Mouse (Mus musculus) liver, embryonic 11.5 days (tissue): Measurements from ENCODE around the gene 1110032A03Rik. TPM values are rescaled to one million over a fixed set of nuclear protein-coding genes. Genes with fewer than 3 reads are reported as not detected.

Experiments used
- ATAC-seq: fragments of 200-750 bp; cut with Nextera tagmentation; replicated peaks from 2 replicates; pipeline ENCODE4 v1.8.0; 2017; ENCODE audit warnings: moderate number of reproducible peaks, mild to moderate bottlenecking, moderate TSS enrichment, moderate library complexity; ENCODE audit not compliant: low FRiP score
- DNase-seq: peaks from one replicate; pipeline ENCODE4 v3.0.0-alpha.2; 2017; ENCODE audit warnings: low spot score
- H3K27ac ChIP-seq: fragments of 300-500 bp; sonication (generic); 2 replicates; pipeline ENCODE4 v1.5.1; 2014; ENCODE audit warnings: mild to moderate bottlenecking, low read depth, low read length, control low read depth
- H3K27me3 ChIP-seq: fragments of 300-500 bp; sonication (generic); replicated peaks from 2 replicates; pipeline ENCODE4 v1.6.1; 2014; ENCODE audit warnings: low read length, mixed read lengths; ENCODE audit not compliant: control insufficient read depth, insufficient read depth
- H3K36me3 ChIP-seq: fragments of 300-500 bp; sonication (generic); 2 replicates; pipeline ENCODE4 v1.6.1; 2014; ENCODE audit warnings: mild to moderate bottlenecking, low read length, moderate library complexity, mixed read lengths; ENCODE audit not compliant: control insufficient read depth, insufficient read depth
- H3K4me1 ChIP-seq: fragments of 300-500 bp; sonication (generic); replicated peaks from 2 replicates; pipeline ENCODE4 v1.6.1; 2014; ENCODE audit warnings: low read length, mixed read lengths; ENCODE audit not compliant: control insufficient read depth, insufficient read depth
- H3K4me2 ChIP-seq: fragments of 300-500 bp; sonication (generic); 2 replicates; pipeline ENCODE4 v1.6.1; 2014; ENCODE audit warnings: mild to moderate bottlenecking, control low read depth, moderate library complexity
- H3K4me3 ChIP-seq: fragments of 300-500 bp; sonication (generic); 2 replicates; pipeline ENCODE4 v1.5.1; 2014; ENCODE audit warnings: low read depth, low read length, control low read depth
- H3K9ac ChIP-seq: fragments of 300-500 bp; sonication (generic); 2 replicates; pipeline ENCODE4 v1.6.1; 2014; ENCODE audit warnings: low read depth, low read length, control low read depth
- H3K9me3 ChIP-seq: fragments of 300-500 bp; sonication (generic); 2 replicates; pipeline ENCODE4 v1.6.1; 2016; ENCODE audit warnings: low read length, inconsistent platforms, mixed read lengths; ENCODE audit not compliant: control insufficient read depth
- WGBS: fragments of 180-500 bp; shearing (Covaris S2); extraction: QIAGEN DNeasy Blood & Tissue Kit; methylation state at CpG from one replicate; pipeline ENCODE4 v1.1.7; 2014; 5-methylcytosine and 5-hydroxymethylcytosine counted together
- polyA plus RNA-seq: library from polyadenylated mRNA; unstranded; fragments of >200 nt; fragmentation: Nextera tagmentation; extraction: Ambion mirVana; gene quantifications from 2 replicates; pipeline ENCODE4 v1.2.1, GENCODE M21; 2014

1110032A03Rik gene
- 16.2 and 17.5 TPM in 2 replicates for polyA plus RNA-seq

DNA sequence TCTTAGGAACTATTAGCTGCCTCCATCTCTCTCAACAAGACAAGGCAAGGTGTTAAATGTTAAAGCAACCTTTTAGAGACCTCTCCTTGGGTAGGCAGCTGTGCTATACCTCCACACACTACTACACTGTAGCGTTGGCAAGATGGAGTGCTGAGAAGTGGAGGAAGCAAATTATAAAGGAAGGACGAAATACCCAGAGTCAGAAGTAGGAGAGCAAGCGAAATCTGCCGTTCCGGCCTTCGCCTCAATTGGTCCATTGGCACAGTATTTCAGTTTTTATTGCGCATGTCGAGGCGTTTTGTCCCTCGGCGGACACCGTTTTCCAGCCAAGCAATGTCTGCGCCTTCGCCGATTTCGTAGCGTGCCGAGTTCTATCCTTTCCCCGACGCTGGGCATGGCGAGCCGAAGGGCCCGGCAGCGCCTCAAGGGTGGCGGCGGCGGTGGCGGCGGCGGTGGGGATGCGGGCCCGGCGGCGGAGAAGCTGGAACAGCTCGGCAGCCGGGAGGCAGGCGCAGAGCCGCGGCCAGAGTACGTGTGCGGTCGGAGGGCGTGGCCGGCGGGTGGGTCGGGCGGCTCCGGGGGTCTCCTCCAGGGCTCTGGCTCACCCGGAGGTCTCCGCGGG, at the start of gene 1110032A03Rik, which contains the start of gene Alg9:
1110032A03Rik (minus strand) TSS at position 530 of the 622 bp plus-strand sequence.
Alg9 (plus strand) TSS at position 29 of the 622 bp plus-strand sequence.
- H3K27ac ChIP-seq: peak within 1 kb of the TSS; percentile 71
- H3K9me3 ChIP-seq: no peaks in the 10 kb centered on the region
- H3K27me3 ChIP-seq: no peaks in the 10 kb centered on the region
- H3K4me3 ChIP-seq: peak within 1 kb of the TSS; percentile 89
- peak within 1 kb of the TSS; percentile 84 for H3K4me2 ChIP-seq
- H3K9ac ChIP-seq: peak within 1 kb of the TSS; percentile 80
- DNase-seq: peak; percentile 89
- peaks cover 15% of the 10 kb centered on the region for H3K4me1 ChIP-seq
- peaks cover 3% of the 10 kb centered on the region for H3K36me3 ChIP-seq
- WGBS: under 1% methylated on average over 51 of the region's 51 CpGs
- ATAC-seq: peak; percentile 79

DNA sequence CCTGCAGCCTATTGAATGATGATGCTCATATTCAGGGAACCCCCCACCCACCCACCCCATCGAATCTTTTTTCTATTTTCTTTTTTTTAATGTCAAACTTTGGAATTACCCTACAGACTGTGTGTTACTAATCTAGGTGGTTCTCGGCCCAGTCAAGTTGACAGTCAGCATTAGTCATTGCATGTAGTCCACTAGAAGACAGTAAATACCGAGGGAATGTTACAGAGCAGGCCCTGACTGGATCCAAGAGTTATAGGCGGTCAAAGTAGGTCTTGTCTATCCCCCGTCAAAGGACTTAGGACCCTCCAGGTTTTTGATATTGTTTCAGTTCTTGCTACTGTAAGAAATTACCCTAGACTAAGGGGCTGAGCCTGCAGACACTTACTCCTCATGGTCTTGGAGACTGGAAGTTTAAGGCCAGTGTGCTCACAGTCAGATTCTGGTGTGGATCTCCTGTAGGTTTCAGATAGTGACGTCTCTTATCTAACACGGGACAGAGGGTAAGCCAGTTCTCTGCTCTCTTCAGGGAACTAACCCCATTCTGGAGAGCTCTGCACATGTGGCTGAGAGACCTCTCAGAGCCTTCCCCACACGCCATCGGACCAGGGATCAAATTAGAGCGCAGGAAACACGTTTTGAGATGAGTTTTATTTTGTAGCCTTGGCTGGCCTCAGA, 48.6 kb upstream of the 1110032A03Rik start:
- Histone ChIP-seq H3K9ac (peak overlapping the region; percentile 50), H3K27me3 (no peaks in the 10 kb centered on the region), H3K27ac (peak overlapping the region; percentile 78), H3K4me2 (peak overlapping the region; percentile 48), H3K36me3 (peaks cover 3% of the 10 kb centered on the region; the same call in 1 of the 2 replicates), H3K4me3 (no peak overlapping the region), H3K9me3 (no peaks in the 10 kb centered on the region), H3K4me1 (peaks cover 15% of the 10 kb centered on the region)
- WGBS: 55% methylated on average over 11 of the region's 11 CpGs
- ATAC-seq (peak; percentile 100), DNase-seq (no peak)

- Histone ChIP-seq H3K9me3 (no peaks in the 10 kb centered on the region), H3K27me3 (no peaks in the 10 kb centered on the region), H3K4me3 (no peak overlapping the region), H3K27ac (no peak overlapping the region), H3K4me2 (no peak overlapping the region), H3K36me3 (peaks cover 4% of the 10 kb centered on the region), H3K9ac (no peak overlapping the region), H3K4me1 (peaks cover 15% of the 10 kb centered on the region)
- 94% methylated on average over 5 of the region's 5 CpGs for WGBS
- ATAC-seq: no peak
- no peak for DNase-seq
Observed at GRCm38 (mm10) chr9:50822216-50822615, 46.9 kb upstream of the 1110032A03Rik start.

DNA sequence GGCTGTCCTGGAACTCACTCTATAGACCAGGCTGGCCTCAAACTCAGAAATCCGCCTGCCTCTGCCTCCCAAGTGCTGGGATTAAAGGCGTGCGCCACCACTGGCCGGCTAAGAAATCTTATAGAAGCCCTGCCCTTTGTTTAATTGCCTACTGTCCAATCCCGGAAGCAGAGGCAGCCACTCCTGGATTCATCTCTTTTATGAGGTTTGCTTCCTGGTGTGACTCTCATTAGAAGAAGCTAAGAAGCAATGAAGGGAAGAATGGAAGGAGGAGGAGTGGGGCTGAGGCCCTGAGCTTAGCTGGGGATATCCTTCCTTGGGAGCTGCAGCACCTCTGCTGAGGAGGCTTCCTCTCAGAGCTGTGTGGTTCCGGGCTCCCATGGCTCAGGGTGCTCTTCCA, 46.3 kb upstream of the 1110032A03Rik start:
- no peak overlapping the region for H3K27ac ChIP-seq
- no peak overlapping the region for H3K4me3 ChIP-seq
- H3K4me2 ChIP-seq: no peak overlapping the region
- 86% methylated on average over 6 of the region's 6 CpGs for WGBS
- H3K4me1 ChIP-seq: peaks cover 15% of the 10 kb centered on the region
- ATAC-seq: no peak
- no peaks in the 10 kb centered on the region for H3K9me3 ChIP-seq
- no peaks in the 10 kb centered on the region for H3K27me3 ChIP-seq
- no peak overlapping the region for H3K9ac ChIP-seq
- H3K36me3 ChIP-seq: peaks cover 7% of the 10 kb centered on the region
- DNase-seq: no peak

DNA sequence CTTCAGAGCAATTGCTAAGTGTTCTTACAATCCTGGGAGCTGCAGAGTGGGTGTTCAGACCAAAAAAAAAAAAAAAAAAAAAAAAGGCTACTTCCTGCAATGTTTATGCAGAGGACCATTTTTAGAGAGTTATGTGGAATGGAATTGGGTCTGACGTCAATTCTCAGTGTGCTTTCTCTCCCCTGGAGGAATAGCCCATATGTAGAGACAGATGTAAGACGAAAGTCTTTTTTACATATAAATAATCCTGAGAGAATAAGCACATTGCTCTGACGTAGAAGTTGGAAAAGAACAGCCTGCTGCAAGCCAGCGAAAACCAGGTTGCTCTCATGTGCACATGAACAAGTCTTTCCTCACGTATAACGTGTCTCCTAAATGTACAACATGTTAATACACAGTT, 44.4 kb upstream of the 1110032A03Rik start:
- 89% methylated on average over 6 of the region's 6 CpGs for WGBS
- Histone ChIP-seq H3K9ac (no peak overlapping the region), H3K27ac (no peak overlapping the region), H3K27me3 (no peaks in the 10 kb centered on the region), H3K9me3 (no peaks in the 10 kb centered on the region), H3K4me2 (no peak overlapping the region), H3K36me3 (peaks cover 9% of the 10 kb centered on the region), H3K4me3 (no peak overlapping the region), H3K4me1 (peaks cover 11% of the 10 kb centered on the region)
- DNase-seq (no peak), ATAC-seq (no peak)

- Histone ChIP-seq H3K9ac (no peak overlapping the region), H3K36me3 (peaks cover 15% of the 10 kb centered on the region), H3K4me1 (peaks cover 10% of the 10 kb centered on the region), H3K27ac (no peak overlapping the region), H3K27me3 (no peaks in the 10 kb centered on the region), H3K4me2 (no peak overlapping the region), H3K4me3 (no peak overlapping the region), H3K9me3 (no peaks in the 10 kb centered on the region)
- DNase-seq (no peak), ATAC-seq (no peak)
- WGBS: 75% methylated on average over 6 of the region's 6 CpGs
Observed at GRCm38 (mm10) chr9:50818050-50818449, 42.7 kb upstream of the 1110032A03Rik start.

GRCm38 (mm10) chr9:50816512-50816911, 41.2 kb upstream of the 1110032A03Rik start:
- H3K27me3 ChIP-seq: no peaks in the 10 kb centered on the region
- no peak for DNase-seq
- peaks cover 18% of the 10 kb centered on the region for H3K4me1 ChIP-seq
- H3K36me3 ChIP-seq: peaks cover 21% of the 10 kb centered on the region
- no peaks in the 10 kb centered on the region for H3K9me3 ChIP-seq
- no peak overlapping the region for H3K9ac ChIP-seq
- no peak overlapping the region for H3K4me2 ChIP-seq
- ATAC-seq: peak; percentile 80
- H3K27ac ChIP-seq: peak overlapping the region; percentile 45; the same call in 1 of the 2 replicates
- H3K4me3 ChIP-seq: no peak overlapping the region
- WGBS: 87% methylated on average over 1 of the region's 1 CpGs

DNA sequence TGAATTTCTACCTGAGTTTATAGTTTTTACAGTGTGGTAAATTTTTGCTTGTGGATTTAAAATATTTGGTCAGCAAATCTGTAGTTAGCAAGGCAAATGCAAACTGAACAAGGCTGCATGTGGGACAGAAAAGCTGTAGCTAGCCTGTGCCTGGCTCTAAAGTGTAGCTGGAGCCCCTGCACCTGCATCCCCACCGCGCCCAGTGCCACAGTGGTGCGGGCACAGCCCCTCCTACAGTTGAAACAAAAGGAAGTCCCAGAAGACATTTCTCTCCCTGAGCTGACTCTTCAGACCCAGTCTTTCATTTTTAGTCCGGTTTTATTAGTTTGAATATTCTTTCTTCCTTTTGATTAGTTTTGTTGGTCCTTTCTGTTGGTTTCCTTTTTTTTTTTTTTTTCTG, 40.3 kb upstream of the 1110032A03Rik start:
- no peak overlapping the region for H3K4me3 ChIP-seq
- H3K4me2 ChIP-seq: no peak overlapping the region
- no peak for DNase-seq
- H3K27ac ChIP-seq: no peak overlapping the region
- H3K4me1 ChIP-seq: peaks cover 22% of the 10 kb centered on the region
- 92% methylated on average over 4 of the region's 4 CpGs for WGBS
- no peaks in the 10 kb centered on the region for H3K27me3 ChIP-seq
- no peaks in the 10 kb centered on the region for H3K9me3 ChIP-seq
- H3K36me3 ChIP-seq: peaks cover 18% of the 10 kb centered on the region
- ATAC-seq: no peak
- H3K9ac ChIP-seq: no peak overlapping the region
